Mouse (Mus musculus) kidney, adult 2 months (tissue): ENCODE results near the gene Ccl22. TPM values are rescaled to one million over a fixed set of nuclear protein-coding genes. Genes with fewer than 3 reads are reported as not detected.

Source experiments
- DNase-seq: peaks from one replicate; pipeline ENCODE4 v3.0.0; 2021
- H3K27ac ChIP-seq: fragments of 200-500 bp; 2 replicates; pipeline ENCODE4 v1.5.1; 2012; ENCODE audit warnings: low read depth, low read length, control low read depth, inconsistent platforms; ENCODE audit not compliant: insufficient read depth
- H3K27me3 ChIP-seq: fragments of 200-500 bp; replicated peaks from 2 replicates; pipeline ENCODE4 v1.6.1; 2012; ENCODE audit warnings: mild to moderate bottlenecking, moderate library complexity, low read length, inconsistent platforms; ENCODE audit not compliant: control insufficient read depth, insufficient read depth
- H3K36me3 ChIP-seq: fragments of 200-500 bp; 2 replicates; pipeline ENCODE4 v1.6.1; 2012; ENCODE audit warnings: mild to moderate bottlenecking, moderate library complexity, low read length, inconsistent platforms; ENCODE audit not compliant: control insufficient read depth, insufficient read depth
- H3K4me1 ChIP-seq: fragments of 200-500 bp; 2 replicates; pipeline ENCODE4 v1.6.1; 2011; ENCODE audit warnings: low read length; ENCODE audit not compliant: control insufficient read depth, insufficient read depth
- H3K4me3 ChIP-seq: fragments of 200-500 bp; 2 replicates; pipeline ENCODE4 v1.5.1; 2011; ENCODE audit warnings: mild to moderate bottlenecking, low read depth, low read length, control low read depth; ENCODE audit not compliant: insufficient read depth
- CTCF ChIP-seq: fragments of 200-500 bp; conservative IDR thresholded peaks from 2 replicates; pipeline ENCODE4 v1.5.1; 2011; ENCODE audit warnings: low read depth, mild to moderate bottlenecking, control low read depth, low read length, moderate library complexity, mixed read lengths; ENCODE audit not compliant: insufficient read depth, insufficient read length
- POLR2A ChIP-seq: fragments of 200-500 bp; IDR thresholded peaks from one replicate; pipeline ENCODE4 v1.6.1; 2011; ENCODE audit warnings: low read depth, low read length, control low read depth
- WGBS: fragments of 180-500 bp; shearing (Covaris S2); methylation state at CpG from one replicate; pipeline ENCODE4 v1.1.7; 2018; 5-methylcytosine and 5-hydroxymethylcytosine counted together
- polyA plus RNA-seq: library from polyadenylated mRNA; depleted of rRNA; stranded (reverse); fragments of >200 nt; gene quantifications from 2 replicates; pipeline ENCODE4 v1.2.3, GENCODE M21; 2012

Ccl22 gene
- polyA plus RNA-seq, 1 experiment: 3.7 TPM

DNA sequence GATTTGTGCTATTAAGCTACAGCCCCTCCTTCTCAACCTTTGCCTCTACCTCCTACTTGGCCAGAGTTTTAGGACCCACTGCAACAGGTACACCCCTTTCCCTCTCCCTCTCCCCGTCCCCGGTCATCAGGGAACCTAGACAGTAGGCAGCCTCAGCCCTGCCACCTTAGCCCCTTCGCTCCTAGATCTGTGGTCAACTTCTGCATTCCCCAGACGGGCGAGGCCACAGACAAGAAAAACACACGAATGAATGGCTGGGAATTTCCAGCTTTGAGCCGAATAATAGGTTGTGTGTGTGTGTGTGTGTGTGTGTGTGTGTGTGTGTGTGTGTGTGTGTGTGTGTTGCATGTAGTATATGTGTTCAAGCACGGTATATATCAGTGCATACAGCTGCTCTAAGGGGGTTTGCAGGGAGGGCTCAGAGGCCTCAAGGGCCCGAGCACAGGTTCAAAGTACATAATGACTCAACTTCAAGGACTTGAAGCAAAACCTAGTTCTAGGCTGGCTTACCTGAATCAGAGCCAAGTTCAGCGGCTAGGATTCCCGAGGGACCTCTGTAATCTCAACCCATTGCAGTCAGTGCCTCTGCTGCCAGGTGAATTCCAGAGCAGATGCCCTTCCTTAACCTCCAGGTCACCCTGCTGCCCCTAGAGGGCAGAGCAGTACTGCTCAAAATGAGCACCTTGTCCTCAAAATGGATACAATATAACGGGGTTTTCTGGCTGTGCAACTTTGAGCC lies 40.0 kb downstream of the Ccl22 start:
- peak; percentile 89 for DNase-seq
- H3K27me3 ChIP-seq: no peaks in the 10 kb centered on the region
- H3K27ac ChIP-seq: peak overlapping the region; percentile 64
- TF ChIP-seq POLR2A: no peak
- peak; percentile 64 for TF ChIP-seq CTCF
- H3K4me1 ChIP-seq: peaks cover 57% of the 10 kb centered on the region
- H3K36me3 ChIP-seq: no peaks in the 10 kb centered on the region
- 28% methylated on average over 12 of the region's 12 CpGs for WGBS
- H3K4me3 ChIP-seq: no peak overlapping the region

DNA sequence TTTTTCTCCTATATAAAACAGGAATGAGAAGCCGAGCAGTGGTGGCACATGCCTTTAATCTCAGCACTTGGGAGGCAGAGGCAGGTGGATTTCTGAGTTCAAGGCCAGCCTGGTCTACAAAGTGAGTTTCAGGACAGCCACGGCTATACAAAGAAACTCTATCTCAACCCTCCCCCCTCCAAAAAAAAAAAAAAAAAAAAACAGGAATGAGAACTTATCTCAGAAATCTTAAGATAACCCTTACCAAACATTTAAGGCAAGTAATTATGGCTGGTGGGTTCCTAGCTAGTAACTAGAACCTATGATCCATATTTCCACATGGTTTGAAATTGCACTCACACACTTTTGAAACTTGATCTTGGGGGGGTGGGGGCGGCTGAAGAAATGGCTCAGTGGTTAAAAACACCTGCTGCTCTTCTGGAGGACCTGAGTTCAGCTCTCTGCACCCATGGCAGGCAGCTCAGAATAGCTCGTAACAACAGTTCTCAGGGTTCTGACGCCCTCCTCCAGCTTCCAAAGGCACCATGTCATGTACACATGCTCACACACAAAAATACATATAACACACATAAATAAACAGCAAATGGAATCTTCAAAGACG lies 40.7 kb downstream of the Ccl22 start:
- Histone ChIP-seq H3K36me3 (no peaks in the 10 kb centered on the region), H3K27ac (0 out of 2 replicates have a peak overlapping the region, but pooled peaks have one; percentile 21), H3K4me1 (peaks cover 53% of the 10 kb centered on the region), H3K4me3 (no peak overlapping the region), H3K27me3 (no peaks in the 10 kb centered on the region)
- 78% methylated on average over 6 of the region's 6 CpGs for WGBS
- TF ChIP-seq POLR2A (no peak), CTCF (no peak)
- no peak for DNase-seq

DNA sequence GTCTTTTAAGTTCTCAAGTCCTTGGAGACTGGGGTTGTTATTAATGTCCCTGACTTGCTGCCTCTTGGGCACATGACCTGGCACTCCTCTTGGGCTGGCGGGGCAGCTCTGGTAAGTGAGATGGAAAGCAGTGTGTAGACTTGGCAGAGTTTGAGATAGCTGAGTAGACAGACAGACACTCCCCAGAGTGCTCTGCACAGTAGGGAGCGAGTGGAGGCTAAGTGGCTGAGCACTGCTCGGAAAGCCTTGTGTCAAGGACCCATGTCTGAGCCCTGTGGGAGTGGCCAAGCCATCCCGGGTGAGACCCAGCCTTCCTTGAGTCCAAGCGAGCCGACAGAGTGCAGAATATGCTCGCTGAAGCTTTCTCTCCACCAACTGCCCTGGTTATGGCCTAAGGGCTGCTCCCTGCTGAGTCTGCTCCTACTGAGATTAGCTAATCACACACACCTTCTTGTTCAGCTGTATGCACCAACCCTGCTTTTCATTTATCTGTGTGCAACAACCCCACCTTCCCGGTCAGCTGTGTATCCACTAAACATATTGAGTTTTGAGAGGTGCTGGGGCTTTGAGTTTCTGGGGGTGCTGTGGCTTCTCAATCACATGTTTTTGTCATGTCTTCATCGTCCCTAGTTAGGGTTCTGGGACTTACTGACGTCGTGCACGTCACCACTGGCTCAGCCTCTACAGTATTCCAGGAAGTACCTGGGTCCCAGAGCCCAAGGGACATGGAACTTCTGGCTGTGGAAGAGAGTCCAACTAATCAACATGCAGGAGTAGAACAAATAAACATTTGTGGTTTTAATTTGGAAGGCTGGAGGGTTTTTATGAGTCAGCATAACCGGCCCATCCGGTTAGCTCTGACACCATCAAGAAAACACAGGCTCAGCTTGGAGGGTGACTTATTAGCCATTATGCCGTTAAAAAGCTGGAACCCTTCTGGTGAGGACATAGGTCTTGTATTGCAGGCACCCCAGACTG lies 42.4 kb downstream of the Ccl22 start:
- no peaks in the 10 kb centered on the region for H3K36me3 ChIP-seq
- no peak overlapping the region for H3K4me3 ChIP-seq
- WGBS: 33% methylated on average over 15 of the region's 15 CpGs
- H3K27ac ChIP-seq: peak overlapping the region; percentile 95
- H3K4me1 ChIP-seq: peaks cover 38% of the 10 kb centered on the region
- no peaks in the 10 kb centered on the region for H3K27me3 ChIP-seq
- no peak for TF ChIP-seq CTCF
- TF ChIP-seq POLR2A: no peak
- peak; percentile 89 for DNase-seq

DNA sequence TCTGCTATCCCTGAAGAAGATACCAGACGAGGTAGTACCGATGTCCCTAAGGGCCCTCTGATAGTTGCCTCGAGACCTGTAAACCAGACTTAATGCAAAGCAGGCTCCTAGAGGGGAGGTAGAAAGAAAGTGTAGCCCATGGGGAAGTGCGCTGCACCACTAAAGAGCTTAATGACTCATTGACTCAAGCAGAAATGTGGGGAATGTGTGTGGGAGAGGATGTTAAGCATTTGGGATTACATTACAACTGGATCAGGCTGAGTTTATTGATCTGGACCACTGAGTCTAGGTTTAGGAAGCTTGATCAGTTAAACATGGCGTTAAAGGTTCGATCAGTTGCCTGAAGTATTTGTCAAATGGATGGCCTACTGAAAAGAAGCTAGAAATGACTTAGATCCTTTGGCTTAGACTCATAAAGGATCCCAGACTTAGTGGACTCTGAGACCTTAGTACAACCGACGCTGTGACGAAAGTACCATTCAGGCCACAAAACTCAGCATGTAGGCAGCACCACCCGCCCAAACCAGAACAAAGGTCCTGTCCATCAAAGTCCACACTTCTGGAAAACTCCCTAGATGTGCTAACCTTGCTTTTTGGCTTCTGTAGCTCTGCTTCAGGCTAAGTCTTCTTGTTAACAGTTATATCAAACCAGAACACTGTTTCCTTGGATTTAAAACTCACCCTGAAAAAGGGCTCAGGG lies 44.0 kb downstream of the Ccl22 start:
- Histone ChIP-seq H3K27me3 (no peaks in the 10 kb centered on the region), H3K27ac (peak overlapping the region; percentile 69), H3K4me3 (no peak overlapping the region), H3K4me1 (peaks cover 35% of the 10 kb centered on the region), H3K36me3 (no peaks in the 10 kb centered on the region)
- WGBS: 61% methylated on average over 10 of the region's 10 CpGs
- DNase-seq: peak; percentile 82
- TF ChIP-seq CTCF (no peak), POLR2A (no peak)

DNA sequence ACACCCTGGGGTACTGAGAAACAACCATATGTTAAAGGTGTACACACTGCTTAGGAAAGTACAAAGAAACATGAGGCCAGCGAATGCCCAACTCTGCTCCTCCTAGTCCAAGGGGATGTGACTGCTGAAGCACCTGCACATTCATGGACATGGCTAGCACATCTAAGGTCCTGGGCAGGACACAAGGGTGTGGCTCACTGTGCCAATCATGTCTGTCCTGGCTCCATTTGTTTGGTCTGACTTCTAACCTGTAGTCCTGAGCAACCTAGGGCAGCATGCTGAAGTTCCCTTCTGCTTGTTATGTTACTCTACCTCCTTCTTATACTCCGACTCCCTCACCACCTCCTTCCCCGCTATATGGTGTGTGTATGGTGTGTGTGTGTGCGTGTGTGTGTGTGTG lies 49.0 kb downstream of the Ccl22 start:
- TF ChIP-seq CTCF (no peak), POLR2A (no peak)
- H3K4me3 ChIP-seq: no peak overlapping the region
- H3K4me1 ChIP-seq: peaks cover 7% of the 10 kb centered on the region; the same call in 1 of the 2 replicates
- H3K27ac ChIP-seq: no peak overlapping the region
- DNase-seq: no peak
- H3K36me3 ChIP-seq: no peaks in the 10 kb centered on the region
- no peaks in the 10 kb centered on the region for H3K27me3 ChIP-seq
- WGBS: 96% methylated on average over 4 of the region's 4 CpGs

DNA sequence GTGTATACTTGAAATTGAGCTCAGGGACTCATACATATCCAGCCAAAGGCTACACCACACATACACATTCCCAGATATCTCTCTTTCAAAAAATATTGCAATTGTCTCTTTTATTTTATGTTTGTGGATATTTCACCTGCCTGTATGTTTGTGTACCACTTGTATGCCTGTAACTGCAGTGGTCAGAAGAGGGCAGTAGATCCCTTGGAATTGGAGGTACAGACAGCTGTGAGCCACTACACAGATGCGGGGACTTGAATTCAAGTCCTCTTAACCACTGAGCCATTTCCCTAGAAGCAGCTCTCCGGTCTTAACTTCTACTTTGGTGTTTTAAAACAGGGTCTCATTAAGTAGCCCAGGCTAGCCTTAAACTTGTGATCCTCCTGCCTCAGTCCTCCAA lies 49.4 kb downstream of the Ccl22 start:
- no peaks in the 10 kb centered on the region for H3K27me3 ChIP-seq
- WGBS: 93% methylated on average over 2 of the region's 2 CpGs
- TF ChIP-seq CTCF (peak; percentile 29), POLR2A (no peak)

More for the DNA sequence above, 49.4 kb downstream of the Ccl22 start:
- Histone ChIP-seq H3K36me3 (no peaks in the 10 kb centered on the region), H3K4me3 (no peak overlapping the region), H3K27ac (no peak overlapping the region), H3K4me1 (peaks cover 4% of the 10 kb centered on the region; the same call in 1 of the 2 replicates)
- no peak for DNase-seq
